Mouse (Mus musculus) right cerebral cortex, postnatal 10 days (tissue): Measurements from ENCODE around the gene Aldh16a1.

Source experiments
- DNase-seq, 2 experiments: peaks; one replicate each; pipeline ENCODE4 v3.0.0; 2021; ENCODE audit warnings: low spot score in 2 of 2

Aldh16a1 gene

DNA sequence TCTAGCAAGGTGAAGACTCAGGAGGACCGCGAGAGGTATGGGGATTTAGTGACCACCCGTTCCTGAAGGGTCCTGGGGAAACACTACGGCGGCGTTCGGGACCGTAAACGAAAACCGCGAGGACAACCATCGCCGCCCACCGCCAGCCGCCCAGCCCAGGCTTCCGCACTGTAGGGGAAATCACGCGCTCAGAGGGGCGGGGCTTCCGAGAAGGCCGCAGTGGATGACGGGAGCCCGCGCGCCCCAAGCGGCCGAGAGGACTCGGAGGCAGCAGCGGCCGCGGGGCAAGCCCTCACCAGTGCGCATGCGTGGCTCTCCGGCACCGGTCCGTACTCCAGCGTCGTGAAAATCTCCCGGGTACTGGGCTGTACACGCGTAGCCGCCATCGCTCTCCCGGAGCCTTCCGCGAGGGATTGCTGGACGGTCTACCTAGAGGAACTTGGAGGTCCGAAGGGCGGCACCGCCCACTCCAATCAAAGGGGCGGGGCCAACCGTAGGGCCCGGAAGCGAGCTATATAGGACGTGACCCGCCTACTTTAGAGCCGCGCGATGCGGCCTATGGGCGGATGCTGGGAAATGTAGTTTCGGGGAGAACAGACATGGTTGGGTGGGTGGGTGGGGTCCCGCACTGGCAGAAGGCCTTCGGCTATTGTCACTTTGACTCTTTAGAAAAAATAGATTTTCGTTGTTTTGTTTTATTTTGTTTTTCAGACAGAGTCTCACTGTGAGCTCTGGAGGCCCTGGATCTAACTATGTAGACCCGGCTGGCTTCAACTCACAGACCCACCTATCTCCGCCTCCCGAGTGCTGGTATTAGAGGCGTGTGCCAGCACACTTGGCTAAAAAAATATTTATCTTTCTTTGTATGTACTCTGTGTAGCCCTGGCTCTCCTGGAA lies at the start of gene Aldh16a1, which contains the start of gene Pih1d1:
Aldh16a1 (minus strand) TSS at position 489 of the 897 bp plus-strand sequence.
Pih1d1 (plus strand) TSS at position 208 of the 897 bp plus-strand sequence.
- peak; percentile 98 for DNase-seq

- DNase-seq = no peak
Observed at GRCm38 (mm10) chr7:45202654-45203053, 48.3 kb upstream of the Aldh16a1 start.

DNA sequence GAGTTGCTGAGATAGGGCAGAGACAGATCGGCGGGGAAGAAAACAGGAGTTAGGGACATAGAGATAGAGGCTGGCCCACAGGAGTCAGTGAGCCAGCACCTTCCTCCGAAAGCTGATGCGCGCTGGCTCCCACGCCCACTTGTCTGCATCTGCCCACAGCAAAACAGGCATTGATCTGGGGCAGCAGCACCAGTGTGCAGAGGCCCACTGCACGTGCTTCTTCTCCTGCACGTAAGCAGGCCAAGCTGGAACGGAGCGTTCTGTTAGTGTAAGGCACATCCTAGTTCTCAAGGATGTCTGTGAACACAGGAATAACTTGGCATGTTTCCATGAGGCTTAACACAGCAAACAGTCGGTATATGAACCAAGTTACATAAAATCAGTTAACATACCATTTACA lies 44.6 kb upstream of the Aldh16a1 start:
- no peak for DNase-seq

- peak; percentile 76 to 82 for DNase-seq
Observed at GRCm38 (mm10) chr7:45198435-45198834, 44.1 kb upstream of the Aldh16a1 start.

GRCm38 (mm10) chr7:45196994-45197393 lies 42.6 kb upstream of the Aldh16a1 start:
- DNase-seq = no peak

DNA sequence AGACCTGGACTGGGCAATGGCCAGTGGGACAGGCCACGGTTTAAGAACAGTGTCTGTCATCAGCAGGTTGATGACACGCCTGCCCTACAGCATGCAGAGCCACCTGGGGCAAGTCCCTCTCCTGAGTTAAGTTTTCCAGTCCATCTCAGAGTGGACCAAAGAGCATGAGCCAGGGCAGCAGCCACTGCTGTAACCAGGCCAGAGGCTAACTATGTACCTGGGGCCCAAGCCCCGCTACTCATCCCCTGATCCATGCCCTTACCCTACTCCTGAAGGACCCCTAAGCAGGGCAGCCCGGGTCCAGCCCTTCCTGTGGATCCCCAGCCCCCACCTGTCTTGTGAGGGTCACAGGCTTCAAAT lies 41.8 kb upstream of the Aldh16a1 start:
- DNase-seq = no peak

DNA sequence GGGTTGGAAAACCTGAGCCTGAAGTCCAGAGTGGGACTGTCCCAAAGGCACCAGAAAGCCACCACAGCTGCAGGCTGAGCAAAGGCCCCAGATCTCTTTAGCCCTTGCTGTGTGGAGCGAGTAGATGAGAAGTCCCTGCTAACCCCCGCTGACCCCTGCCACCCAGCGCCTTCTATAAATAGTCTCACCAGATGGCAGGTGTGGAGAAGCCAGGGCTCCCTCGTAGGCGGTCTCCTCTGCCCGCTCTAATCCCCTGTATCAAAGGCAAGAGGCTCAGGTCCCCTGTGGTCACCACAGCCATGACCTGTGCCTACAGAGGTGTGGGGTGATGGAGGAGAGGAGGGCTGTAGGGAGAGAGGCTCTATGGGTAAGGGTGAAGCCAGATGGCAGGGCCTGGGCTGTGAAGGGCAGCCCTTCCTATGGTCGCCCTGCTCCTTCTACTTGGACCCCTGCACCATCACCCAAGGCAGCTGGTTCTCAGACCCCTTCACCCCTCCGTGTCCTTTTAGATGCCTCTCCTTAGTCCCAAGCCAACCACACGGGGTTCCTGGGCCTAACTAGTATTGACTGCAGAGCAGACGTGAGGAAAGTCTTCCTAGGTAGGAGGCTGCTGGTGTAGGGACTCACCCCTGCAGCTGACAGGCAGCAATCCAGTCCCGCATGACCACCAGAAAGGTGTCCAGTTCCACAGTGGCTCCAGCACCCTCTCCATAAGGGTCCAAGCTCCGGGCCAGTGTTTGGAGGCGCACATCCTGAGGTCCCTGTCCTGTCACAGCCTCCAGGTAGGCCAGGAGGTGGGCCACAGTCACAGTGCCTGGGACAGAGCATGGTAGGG lies 41.2 kb upstream of the Aldh16a1 start:
- DNase-seq = no peak

GRCm38 (mm10) chr7:45193871-45194785 lies 39.7 kb upstream of the Aldh16a1 start:
- no peak for DNase-seq

GRCm38 (mm10) chr7:45193406-45193805 lies 39.0 kb upstream of the Aldh16a1 start:
- no peak for DNase-seq

- no peak for DNase-seq
Observed at GRCm38 (mm10) chr7:45192585-45193310, 38.4 kb upstream of the Aldh16a1 start.

DNA sequence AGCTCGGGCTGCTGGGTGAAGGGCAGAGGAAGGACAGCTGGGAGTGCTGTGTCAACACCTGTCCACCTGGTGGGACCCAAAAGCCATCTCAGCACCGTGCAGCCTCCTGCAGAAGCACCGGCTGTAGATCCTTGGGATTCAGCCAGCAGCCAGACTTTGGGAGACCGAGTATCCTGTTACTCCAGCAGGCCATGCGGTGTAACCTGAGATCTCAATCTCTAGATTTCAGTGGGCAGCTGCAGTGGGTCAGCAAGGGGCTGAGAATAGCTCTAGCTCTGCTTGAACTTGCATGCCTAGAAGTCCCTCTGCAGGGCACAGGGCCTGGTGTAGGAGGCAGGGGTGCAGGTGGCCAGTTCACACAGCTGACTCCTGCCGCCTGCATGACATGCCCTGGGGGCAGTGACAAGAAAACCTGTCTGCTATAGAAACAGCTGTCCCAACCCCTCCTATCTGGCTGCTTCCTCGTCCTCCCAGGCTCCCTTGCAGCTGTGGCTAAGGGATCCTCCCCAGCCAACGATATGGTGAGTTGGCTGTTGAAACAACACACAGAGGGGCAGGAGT lies 37.5 kb upstream of the Aldh16a1 start:
- no peak for DNase-seq

DNA sequence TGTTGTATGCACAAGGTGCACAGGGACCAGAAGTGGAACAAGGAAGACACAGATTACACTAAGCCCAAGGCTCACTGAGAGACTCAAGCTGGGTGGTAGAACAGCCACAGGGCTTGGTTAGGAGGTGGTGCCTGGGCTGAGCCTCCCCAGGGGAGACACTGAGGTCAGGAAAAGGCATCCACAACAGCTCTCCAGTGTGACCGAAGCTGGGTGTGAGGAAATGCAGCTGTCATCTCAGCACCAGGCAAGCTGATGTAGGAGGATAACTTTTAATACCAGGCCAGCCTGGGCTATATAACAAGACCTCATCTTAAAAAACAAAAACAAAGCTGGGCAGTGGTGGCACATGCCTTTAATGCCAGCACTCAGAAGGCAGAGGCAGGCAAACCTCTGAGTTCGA lies 36.8 kb upstream of the Aldh16a1 start:
- no peak for DNase-seq

GRCm38 (mm10) chr7:45190186-45190585 lies 35.8 kb upstream of the Aldh16a1 start:
- DNase-seq = no peak

DNA sequence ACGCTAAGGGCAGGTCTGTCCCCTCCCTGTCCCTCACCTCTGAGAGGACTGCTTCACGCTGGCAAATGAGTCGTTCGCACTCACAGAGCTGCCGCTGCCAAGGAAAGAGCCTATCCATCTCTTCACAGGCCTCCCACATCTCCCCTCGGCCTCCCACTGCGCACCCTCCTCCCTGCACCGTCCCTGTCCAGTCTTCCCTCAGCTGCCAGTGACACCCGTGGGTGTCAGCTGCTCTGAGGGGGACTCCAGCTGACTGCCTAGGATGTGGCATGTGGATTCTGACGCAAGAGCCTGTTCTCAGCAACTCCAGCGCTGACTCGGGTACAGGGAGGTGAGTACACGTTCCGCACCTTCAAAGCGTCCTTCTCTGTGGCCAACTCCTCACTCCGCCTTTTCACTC lies 35.2 kb upstream of the Aldh16a1 start:
- DNase-seq = no peak

GRCm38 (mm10) chr7:45185921-45186320 lies 31.5 kb upstream of the Aldh16a1 start:
- DNase-seq = no peak

DNA sequence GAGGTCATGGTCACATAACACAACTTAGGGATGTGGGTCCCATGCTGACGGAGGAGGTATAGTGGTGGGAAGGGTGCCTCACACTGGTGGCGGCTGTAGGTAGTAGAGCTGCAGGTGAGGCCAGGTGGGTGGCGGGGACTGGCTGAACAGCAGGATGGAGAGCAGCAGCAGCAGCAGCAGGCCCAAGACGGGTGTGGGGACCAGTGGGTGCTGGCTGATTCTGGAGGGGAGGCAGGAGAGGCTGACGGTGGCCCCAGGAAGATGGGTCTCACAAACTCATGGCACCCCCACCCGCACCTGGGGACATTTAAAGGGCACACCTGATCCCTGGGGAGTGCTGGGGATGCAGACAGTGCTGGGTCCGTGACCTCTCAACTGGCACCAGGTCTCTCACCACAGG lies 29.3 kb upstream of the Aldh16a1 start:
- no peak for DNase-seq

GRCm38 (mm10) chr7:45182606-45183005 lies 28.2 kb upstream of the Aldh16a1 start:
- no peak for DNase-seq

DNA sequence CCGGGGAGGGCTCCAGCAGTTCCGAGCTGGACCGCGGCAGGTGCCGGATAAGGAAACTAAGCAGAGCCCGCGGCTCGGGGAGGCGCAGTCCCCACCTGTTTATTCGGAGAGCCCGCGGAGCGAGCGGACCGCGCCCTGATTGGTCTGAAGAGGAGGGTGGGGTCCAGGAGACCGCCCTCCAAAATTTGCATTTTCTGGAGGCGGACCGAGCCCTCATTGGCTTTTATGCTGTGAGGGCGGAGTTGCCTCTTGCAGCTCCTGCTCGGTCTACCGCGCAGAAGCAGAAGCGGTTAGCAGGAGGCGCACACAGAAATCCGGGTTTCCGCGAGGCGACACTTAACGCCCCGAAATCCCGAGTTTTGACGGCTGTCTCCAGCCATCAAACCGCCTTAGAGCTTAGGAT lies 27.8 kb upstream of the Aldh16a1 start:
- DNase-seq = peak; percentile 92 to 93

DNA sequence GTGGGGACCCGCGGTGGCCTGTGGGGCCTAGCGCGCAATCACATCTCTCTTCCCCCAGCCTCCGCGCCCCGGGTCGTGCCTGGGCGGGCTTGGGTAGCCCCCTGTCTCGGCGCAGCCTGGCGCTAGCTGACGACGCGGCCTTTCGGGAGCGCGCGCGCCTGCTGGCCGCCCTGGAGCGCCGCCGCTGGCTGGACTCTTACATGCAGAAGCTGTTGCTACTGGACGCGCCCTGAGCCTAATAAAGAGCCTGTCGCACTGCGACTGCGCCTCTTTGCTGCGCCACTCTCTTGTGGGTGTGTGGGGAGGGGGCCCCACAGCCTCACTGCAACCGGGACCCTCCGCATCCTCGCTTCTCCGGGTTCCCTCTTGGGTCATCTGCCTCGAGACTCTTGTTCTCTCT lies 27.2 kb upstream of the Aldh16a1 start:
- DNase-seq = no peak

GRCm38 (mm10) chr7:45180896-45181477 lies 26.6 kb upstream of the Aldh16a1 start, which contains the start of gene Pth2:
TSS of gene Pth2 (plus strand) at chr7:45180995.
- peak in 1 of 2 experiments; percentile 36 for DNase-seq
